Mouse (Mus musculus) kidney, embryonic 15.5 days (tissue): ENCODE results near the gene Slc24a4. TPM values are rescaled to one million over a fixed set of nuclear protein-coding genes. Genes with fewer than 3 reads are reported as not detected.

Experiments used
- ATAC-seq: fragments of 200-750 bp; cut with Nextera tagmentation; replicated peaks from 2 replicates; pipeline ENCODE4 v1.8.0; 2017; ENCODE audit warnings: moderate TSS enrichment; ENCODE audit not compliant: low FRiP score
- H3K27ac ChIP-seq: fragments of 300-500 bp; sonication (generic); 2 replicates; pipeline ENCODE4 v1.5.1; 2015; ENCODE audit warnings: mild to moderate bottlenecking, inconsistent platforms
- H3K27me3 ChIP-seq: fragments of 300-500 bp; sonication (generic); 2 replicates; pipeline ENCODE4 v1.6.1; 2015; ENCODE audit warnings: inconsistent platforms
- H3K36me3 ChIP-seq: fragments of 300-500 bp; sonication (generic); 2 replicates; pipeline ENCODE4 v1.6.1; 2015; ENCODE audit warnings: inconsistent platforms
- H3K4me1 ChIP-seq: fragments of 300-500 bp; sonication (generic); 2 replicates; pipeline ENCODE4 v1.6.1; 2015; ENCODE audit warnings: inconsistent platforms
- H3K4me2 ChIP-seq: fragments of 300-500 bp; sonication (generic); 2 replicates; pipeline ENCODE4 v1.6.1; 2015; ENCODE audit warnings: moderate library complexity, mild to moderate bottlenecking, inconsistent platforms
- H3K4me3 ChIP-seq: fragments of 300-500 bp; sonication (generic); replicated peaks from 2 replicates; pipeline ENCODE4 v1.5.1; 2015; ENCODE audit warnings: mild to moderate bottlenecking, inconsistent platforms
- H3K9ac ChIP-seq: fragments of 300-500 bp; sonication (generic); 2 replicates; pipeline ENCODE4 v1.6.1; 2015; ENCODE audit warnings: mild to moderate bottlenecking, inconsistent platforms
- H3K9me3 ChIP-seq: fragments of 300-500 bp; sonication (generic); replicated peaks from 2 replicates; pipeline ENCODE4 v1.6.1; 2016; ENCODE audit warnings: inconsistent platforms
- WGBS: fragments of 180-500 bp; shearing (Covaris S2); methylation state at CpG from one replicate; pipeline ENCODE4 v1.1.7; 2015; ENCODE audit warnings: mixed read lengths; 5-methylcytosine and 5-hydroxymethylcytosine counted together
- polyA plus RNA-seq: library from polyadenylated mRNA; unstranded; fragments of >200 nt; fragmentation: Nextera tagmentation; extraction: Ambion mirVana; gene quantifications from 2 replicates; pipeline ENCODE4 v1.2.1, GENCODE M21; 2015

The Slc24a4 gene
- polyA plus RNA-seq, result 0.06 and 0.10 TPM in 2 replicates

DNA sequence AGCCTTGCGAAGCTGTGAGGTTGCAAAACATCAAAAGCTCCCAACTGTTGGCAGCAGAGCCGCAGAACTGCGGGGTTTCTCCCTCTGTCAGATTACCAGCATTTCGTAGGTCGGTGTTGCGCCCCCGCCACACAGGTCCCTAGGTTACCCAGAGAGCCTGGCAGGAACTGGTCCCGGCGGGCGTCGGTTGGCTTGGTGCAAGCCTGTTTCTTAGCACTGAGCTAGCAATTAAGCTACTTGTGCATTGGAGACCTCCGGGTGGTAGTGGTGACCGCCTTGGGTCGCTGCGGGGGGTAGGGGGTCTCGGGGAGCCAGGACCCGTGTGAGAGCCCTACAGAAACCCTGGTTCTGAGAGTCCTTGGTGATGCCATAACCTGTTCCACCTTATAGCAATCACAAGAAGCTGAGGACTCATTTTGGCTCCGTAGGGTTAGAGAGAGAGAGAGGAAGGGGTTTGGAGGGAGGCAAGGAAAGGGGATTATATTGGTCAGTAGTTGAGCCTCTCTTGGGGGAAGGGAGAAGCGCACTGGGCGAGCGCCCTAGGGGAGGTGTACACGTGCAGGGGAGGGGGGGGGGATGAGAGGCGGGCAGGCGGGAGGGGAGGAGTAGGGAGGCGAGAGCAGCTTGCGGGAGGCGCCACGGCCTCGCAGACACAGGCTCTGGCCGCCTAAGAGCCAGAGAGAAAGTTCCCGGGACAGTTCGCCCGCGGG is at the start of gene Slc24a4:
Gene Slc24a4 (plus strand): TSS at position 653 of the 710 bp plus-strand sequence.
- Histone ChIP-seq H3K4me1 (peaks cover 22% of the 10 kb centered on the region), H3K27ac (no peak within 1 kb of the TSS), H3K36me3 (no peaks in the 10 kb centered on the region), H3K4me3 (peak within 1 kb of the TSS; percentile 58), H3K9me3 (no peaks in the 10 kb centered on the region), H3K9ac (peak within 1 kb of the TSS; percentile 36; the same call in 1 of the 2 replicates), H3K27me3 (peaks cover 72% of the 10 kb centered on the region), H3K4me2 (peak within 1 kb of the TSS; percentile 99)
- peak; percentile 78 for ATAC-seq
- 1% methylated on average over 30 of the region's 34 CpGs for WGBS

DNA sequence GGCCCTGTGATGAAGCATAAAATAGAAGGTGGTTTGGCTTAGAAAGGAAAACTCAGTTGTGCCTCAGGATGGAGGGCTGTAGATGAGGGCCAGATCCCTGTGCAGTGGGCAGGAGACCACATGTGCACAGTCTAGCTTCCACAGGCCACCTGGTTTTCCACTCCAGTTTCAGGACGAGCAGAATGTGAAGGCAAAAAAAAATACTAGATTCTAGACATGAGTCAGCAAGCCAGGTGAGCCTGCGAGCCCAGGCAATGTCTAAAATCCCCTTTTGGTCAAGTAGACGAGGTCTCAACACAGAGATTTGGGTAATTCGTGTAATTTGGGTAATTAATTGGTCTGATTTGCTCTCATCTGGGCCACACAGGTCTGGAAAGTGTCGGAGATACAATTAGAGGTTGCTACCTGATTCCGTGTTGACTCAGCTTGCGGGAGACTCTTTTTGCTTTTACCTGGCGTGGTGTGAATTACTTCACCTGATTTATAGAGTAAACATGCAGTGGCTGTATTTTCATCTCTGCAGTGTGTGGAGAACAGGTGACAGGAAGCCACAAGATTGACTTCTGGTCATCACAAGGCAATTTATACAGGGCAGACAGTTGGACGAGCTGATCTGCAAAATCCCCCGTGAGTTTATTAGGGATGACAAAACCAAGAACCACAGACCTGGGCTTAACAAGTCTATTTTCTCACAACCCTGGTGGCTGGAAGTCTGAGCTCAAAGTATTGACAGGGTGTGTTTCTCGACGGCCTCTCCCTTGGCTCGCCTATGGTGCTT is 45.7 kb upstream of the Slc24a4 start:
- H3K27ac ChIP-seq, result no peak overlapping the region
- H3K36me3 ChIP-seq, result no peaks in the 10 kb centered on the region
- no peaks in the 10 kb centered on the region for H3K4me1 ChIP-seq
- H3K4me2 ChIP-seq, result no peak overlapping the region
- no peak overlapping the region for H3K4me3 ChIP-seq
- ATAC-seq, result no peak
- 69% methylated on average over 13 of the region's 13 CpGs for WGBS
- no peaks in the 10 kb centered on the region for H3K27me3 ChIP-seq
- no peak overlapping the region for H3K9ac ChIP-seq
- no peaks in the 10 kb centered on the region for H3K9me3 ChIP-seq

DNA sequence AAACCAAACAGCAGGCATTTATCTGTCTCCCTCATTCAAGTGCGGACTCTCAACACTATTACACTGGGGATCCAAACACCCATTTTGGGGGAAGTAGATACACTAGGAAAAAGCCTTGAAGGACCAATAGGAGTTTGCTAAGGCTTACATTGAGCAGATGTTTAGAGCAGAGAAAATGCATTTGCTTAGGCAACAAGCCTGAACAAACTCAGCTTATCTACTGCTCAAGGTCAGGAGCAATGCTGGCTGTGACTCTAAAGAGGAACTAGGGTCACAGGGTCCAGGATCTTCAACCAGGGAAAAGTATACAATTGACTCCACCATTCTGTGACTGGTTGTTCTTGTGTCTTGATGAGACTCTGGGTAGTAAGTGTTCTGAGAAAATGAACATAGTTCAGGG is 38.0 kb upstream of the Slc24a4 start:
- WGBS, result 83% methylated on average over 1 of the region's 1 CpGs
- no peak for ATAC-seq
- H3K9ac ChIP-seq, result no peak overlapping the region
- no peaks in the 10 kb centered on the region for H3K9me3 ChIP-seq
- no peak overlapping the region for H3K27ac ChIP-seq
- H3K4me2 ChIP-seq, result no peak overlapping the region
- no peak overlapping the region for H3K4me3 ChIP-seq
- no peaks in the 10 kb centered on the region for H3K36me3 ChIP-seq
- H3K4me1 ChIP-seq, result no peaks in the 10 kb centered on the region
- no peaks in the 10 kb centered on the region for H3K27me3 ChIP-seq

DNA sequence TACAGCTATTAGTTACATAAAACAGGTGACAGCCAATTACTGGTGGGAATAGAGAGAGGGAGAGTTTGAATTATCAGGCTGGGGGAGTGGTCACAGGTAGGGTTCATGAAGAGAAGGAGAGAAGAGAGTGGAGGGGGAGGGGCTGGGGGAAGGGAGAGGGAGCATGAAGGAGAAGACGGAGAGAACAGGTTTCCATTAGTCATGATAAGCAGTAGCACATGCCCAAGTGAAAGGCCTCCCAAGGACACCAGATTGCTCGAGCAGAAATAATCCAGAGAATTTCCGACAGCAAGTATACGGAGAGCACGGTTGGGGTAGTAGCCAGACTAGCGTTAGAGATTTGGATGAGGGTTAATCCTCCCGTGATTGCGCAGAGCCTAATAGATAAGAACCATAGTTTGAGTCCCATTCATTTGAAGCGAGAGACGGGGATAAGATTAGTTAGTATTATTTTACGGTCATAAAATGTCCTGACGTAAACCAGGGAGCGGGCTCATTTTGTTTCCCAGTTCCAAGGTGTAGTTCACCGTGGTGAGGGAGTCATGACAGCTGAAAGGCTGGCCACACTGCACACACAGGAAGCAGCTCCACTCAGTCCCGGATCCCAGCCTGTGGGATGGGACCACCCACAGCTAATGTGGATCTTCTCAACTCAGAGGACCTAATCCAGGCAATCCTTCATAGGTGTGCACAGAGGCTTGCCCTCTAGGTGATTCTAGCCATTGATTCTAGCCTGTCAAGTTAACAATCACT is 36.0 kb upstream of the Slc24a4 start:
- Histone ChIP-seq H3K4me1 (no peaks in the 10 kb centered on the region), H3K36me3 (no peaks in the 10 kb centered on the region), H3K4me2 (no peak overlapping the region), H3K9ac (no peak overlapping the region), H3K27ac (no peak overlapping the region), H3K9me3 (no peaks in the 10 kb centered on the region), H3K4me3 (no peak overlapping the region), H3K27me3 (no peaks in the 10 kb centered on the region)
- WGBS, result 70% methylated on average over 15 of the region's 15 CpGs
- no peak for ATAC-seq

DNA sequence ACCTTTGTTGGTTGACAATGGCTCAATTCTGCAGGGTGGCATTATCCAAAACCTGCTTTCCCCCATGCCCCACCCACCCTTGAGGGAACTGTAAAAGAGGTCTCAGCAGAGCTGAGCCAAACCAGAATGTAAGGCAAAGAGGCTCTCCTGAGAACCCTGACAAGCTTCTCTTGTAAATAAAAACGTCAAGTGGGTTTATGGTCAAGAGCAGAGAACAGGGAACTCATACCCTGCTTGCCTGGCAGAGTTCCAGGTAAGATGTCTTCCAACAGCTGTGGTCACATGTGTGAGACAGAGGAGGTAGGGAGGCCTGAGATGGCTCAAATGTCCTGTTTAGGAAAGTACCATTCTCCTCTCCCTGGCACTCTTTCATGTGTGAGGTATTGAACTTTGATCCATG is 22.5 kb upstream of the Slc24a4 start:
- H3K27me3 ChIP-seq, result no peaks in the 10 kb centered on the region
- H3K4me1 ChIP-seq, result no peaks in the 10 kb centered on the region
- 46% methylated on average over 1 of the region's 1 CpGs for WGBS
- H3K9me3 ChIP-seq, result no peaks in the 10 kb centered on the region
- ATAC-seq, result no peak
- H3K36me3 ChIP-seq, result no peaks in the 10 kb centered on the region
- no peak overlapping the region for H3K4me3 ChIP-seq
- no peak overlapping the region for H3K4me2 ChIP-seq
- no peak overlapping the region for H3K9ac ChIP-seq
- H3K27ac ChIP-seq, result no peak overlapping the region

DNA sequence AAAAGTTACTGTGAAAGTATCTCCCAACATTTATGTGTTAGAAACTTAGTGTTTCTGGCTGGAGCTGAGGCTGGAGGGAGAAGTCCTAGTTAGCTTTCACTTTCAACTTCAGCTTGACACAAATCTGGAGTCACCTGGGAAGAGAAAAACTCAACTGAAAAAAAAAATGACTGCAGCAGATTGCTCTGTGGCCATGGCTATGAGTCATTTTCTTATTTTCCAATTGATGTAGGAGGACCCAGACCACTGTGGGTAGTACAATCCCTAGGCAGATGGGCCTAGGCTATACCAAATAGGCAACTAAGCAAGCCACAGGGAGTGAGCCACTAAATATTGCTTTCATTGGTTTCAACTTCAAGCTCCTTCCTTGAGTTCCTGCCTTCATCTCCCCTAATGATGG is 19.7 kb upstream of the Slc24a4 start:
- no peak overlapping the region for H3K4me3 ChIP-seq
- H3K9me3 ChIP-seq, result no peaks in the 10 kb centered on the region
- no peaks in the 10 kb centered on the region for H3K36me3 ChIP-seq
- H3K27me3 ChIP-seq, result no peaks in the 10 kb centered on the region
- no peak overlapping the region for H3K4me2 ChIP-seq
- H3K4me1 ChIP-seq, result no peaks in the 10 kb centered on the region
- no peak for ATAC-seq
- H3K9ac ChIP-seq, result no peak overlapping the region
- H3K27ac ChIP-seq, result no peak overlapping the region

DNA sequence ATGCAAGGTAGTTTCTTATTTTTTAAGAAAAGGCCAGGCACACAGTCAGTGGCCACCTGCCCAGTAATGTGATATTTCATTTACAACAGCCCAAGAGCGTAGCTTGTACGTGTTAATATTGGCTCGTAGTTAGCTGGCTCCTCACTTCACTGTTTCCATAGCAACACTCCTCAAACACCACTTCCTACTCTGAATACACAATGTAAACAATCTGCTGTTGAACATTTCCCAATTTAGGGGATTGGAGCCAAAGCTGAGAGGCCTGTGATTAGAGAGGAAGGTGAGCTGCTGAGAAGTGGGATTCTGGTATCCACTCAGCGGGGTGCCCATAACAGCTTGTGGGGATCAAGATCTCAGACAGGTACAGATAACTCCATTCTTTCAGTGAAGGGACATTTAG is 16.0 kb upstream of the Slc24a4 start:
- no peak overlapping the region for H3K4me3 ChIP-seq
- no peak for ATAC-seq
- no peak overlapping the region for H3K27ac ChIP-seq
- WGBS, result 42% methylated on average over 4 of the region's 4 CpGs
- no peaks in the 10 kb centered on the region for H3K36me3 ChIP-seq
- no peak overlapping the region for H3K9ac ChIP-seq
- no peaks in the 10 kb centered on the region for H3K27me3 ChIP-seq
- H3K4me2 ChIP-seq, result no peak overlapping the region
- no peaks in the 10 kb centered on the region for H3K9me3 ChIP-seq
- no peaks in the 10 kb centered on the region for H3K4me1 ChIP-seq

DNA sequence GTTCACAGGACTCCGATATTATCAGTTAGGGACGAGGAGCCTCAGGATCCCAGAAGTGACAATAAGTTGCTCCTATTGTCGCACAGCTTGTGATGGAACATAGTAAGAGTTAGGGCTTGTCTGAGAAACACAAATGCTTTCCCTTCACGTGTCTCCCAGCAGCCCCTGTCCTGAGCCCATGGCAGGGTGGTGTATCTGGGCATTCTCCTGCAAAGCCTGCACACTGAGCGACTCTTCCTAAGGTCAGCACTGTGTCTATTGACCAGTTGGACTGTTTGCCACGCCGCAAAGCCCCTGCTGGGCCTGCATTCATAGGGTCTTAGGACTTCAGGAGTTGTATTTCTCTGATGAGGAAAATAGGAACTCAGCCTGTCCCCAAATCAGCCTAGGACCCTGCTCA is 15.6 kb upstream of the Slc24a4 start:
- Histone ChIP-seq H3K36me3 (no peaks in the 10 kb centered on the region), H3K4me1 (no peaks in the 10 kb centered on the region), H3K27me3 (no peaks in the 10 kb centered on the region), H3K4me2 (no peak overlapping the region), H3K4me3 (no peak overlapping the region), H3K9ac (no peak overlapping the region), H3K9me3 (no peaks in the 10 kb centered on the region), H3K27ac (no peak overlapping the region)
- ATAC-seq, result no peak
- 87% methylated on average over 7 of the region's 7 CpGs for WGBS

DNA sequence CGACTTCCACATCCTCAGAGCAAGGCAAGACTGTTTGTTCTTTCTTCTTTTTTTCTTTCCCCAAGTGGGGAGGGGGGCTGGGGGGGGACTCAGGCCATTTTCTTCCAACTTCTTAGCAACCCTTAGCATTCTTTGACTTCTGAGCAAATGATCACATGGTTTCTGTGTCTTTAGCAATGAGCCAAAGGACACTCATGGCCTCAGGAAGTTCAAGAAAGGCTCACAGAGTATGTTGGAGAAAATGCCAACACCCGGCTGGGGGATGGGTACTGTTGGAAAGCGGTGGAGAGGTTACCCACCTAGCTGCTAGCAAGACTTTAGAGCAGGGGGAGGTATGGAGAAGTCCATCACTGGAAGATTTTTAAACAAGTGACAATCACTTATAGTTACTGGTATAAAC is 15.1 kb upstream of the Slc24a4 start:
- no peaks in the 10 kb centered on the region for H3K27me3 ChIP-seq
- no peak overlapping the region for H3K27ac ChIP-seq
- no peak overlapping the region for H3K4me2 ChIP-seq
- ATAC-seq, result no peak
- H3K4me3 ChIP-seq, result no peak overlapping the region
- no peak overlapping the region for H3K9ac ChIP-seq
- 74% methylated on average over 3 of the region's 3 CpGs for WGBS
- no peaks in the 10 kb centered on the region for H3K4me1 ChIP-seq
- no peaks in the 10 kb centered on the region for H3K36me3 ChIP-seq
- no peaks in the 10 kb centered on the region for H3K9me3 ChIP-seq

DNA sequence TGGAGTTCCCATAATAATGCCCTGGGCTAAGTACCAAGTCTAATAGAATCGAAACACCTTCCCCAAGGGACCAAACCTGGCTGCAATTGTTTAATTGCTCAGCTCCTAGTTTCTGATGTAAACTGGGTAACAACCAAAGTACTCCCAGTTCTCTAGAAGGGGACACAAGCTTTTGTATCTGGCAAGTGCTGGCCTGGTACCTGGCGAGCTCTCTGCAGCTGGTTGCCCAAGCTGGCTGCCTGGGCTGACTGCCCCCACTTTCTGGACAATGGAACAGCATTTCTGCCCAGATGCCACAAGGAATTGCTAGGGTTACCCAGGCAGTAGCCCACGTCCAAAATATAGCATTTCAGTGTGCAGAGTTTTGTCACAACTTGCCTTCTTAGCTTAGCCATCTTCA is 12.0 kb upstream of the Slc24a4 start:
- Histone ChIP-seq H3K9me3 (no peaks in the 10 kb centered on the region), H3K27ac (no peak overlapping the region), H3K4me1 (no peaks in the 10 kb centered on the region), H3K27me3 (no peaks in the 10 kb centered on the region), H3K4me2 (no peak overlapping the region), H3K36me3 (no peaks in the 10 kb centered on the region), H3K9ac (no peak overlapping the region), H3K4me3 (no peak overlapping the region)
- no peak for ATAC-seq
- 85% methylated on average over 3 of the region's 3 CpGs for WGBS

DNA sequence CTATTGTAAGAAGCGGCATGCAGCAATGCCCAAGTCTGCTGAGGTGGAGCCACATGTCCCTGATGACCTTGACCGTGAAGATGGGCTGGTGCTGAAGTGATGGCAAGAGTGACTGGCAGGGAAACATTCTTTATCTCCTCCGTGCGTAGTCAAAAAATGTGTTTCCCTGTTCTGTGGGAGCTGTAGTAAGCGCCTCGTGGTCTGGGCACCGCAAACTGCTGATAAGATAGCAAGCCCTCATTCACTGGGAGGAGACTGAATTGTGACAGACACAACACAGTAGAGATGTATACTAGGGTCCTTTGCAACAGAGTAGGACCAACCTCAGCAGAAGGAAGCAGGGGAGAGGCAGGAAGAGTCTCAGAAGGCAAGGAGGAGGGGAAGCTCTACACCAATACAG is 10.5 kb upstream of the Slc24a4 start:
- Histone ChIP-seq H3K27me3 (no peaks in the 10 kb centered on the region), H3K36me3 (no peaks in the 10 kb centered on the region), H3K9me3 (no peaks in the 10 kb centered on the region), H3K4me2 (no peak overlapping the region), H3K4me3 (no peak overlapping the region), H3K9ac (no peak overlapping the region), H3K4me1 (no peaks in the 10 kb centered on the region), H3K27ac (no peak overlapping the region)
- ATAC-seq, result no peak
- 91% methylated on average over 7 of the region's 7 CpGs for WGBS

DNA sequence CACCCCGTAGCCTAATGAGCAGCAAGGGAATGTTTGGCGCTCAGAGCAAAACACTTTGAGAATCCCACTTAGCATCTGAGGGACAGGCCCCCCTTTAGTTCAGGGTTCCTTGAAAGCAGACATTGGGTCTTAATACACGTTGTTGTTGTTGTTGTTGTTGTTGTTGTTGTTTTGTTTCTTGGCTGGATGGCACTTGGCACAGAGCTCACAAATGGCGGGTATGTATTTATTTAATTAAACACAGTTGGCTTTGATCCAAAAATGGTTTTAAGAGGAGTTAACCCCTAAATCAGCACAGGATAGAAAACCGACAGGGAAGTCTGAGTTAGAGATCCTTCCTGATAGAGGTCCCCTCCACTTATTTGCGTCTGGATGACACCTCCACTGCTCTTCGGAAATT is 932 bp upstream of the Slc24a4 start:
- ATAC-seq, result no peak
- Histone ChIP-seq H3K4me2 (peak overlapping the region; percentile 99), H3K27ac (no peak overlapping the region), H3K36me3 (no peaks in the 10 kb centered on the region), H3K4me3 (peak overlapping the region; percentile 58), H3K4me1 (peaks cover 22% of the 10 kb centered on the region), H3K9me3 (no peaks in the 10 kb centered on the region), H3K9ac (no peak overlapping the region), H3K27me3 (peaks cover 67% of the 10 kb centered on the region)
- WGBS, result 10% methylated on average over 7 of the region's 7 CpGs
